Mouse (Mus musculus) thymus, adult 18-20 months (tissue): Measurements from ENCODE around the gene Marveld3.

ENCODE experiments used
- DNase-seq, 2 experiments: peaks; one replicate each; pipeline ENCODE4 v3.0.0; 2022; ENCODE audit warnings: mixed read lengths in 2 of 2

Marveld3 gene

GRCm38 (mm10) chr8:109963421-109963820, 1.4 kb upstream of the Marveld3 start:
- no peak for DNase-seq

GRCm38 (mm10) chr8:109962896-109963295, 893 bp upstream of the Marveld3 start:
- DNase-seq = no peak

GRCm38 (mm10) chr8:109959112-109959511, 2.9 kb downstream of the Marveld3 start:
- no peak for DNase-seq

- no peak for DNase-seq
Measured at GRCm38 (mm10) chr8:109958036-109958655, 3.9 kb downstream of the Marveld3 start.

GRCm38 (mm10) chr8:109957167-109958028, 4.6 kb downstream of the Marveld3 start:
- no peak for DNase-seq

- no peak for DNase-seq
Measured at GRCm38 (mm10) chr8:109954486-109954948, 7.5 kb downstream of the Marveld3 start.

- DNase-seq = no peak
Measured at GRCm38 (mm10) chr8:109952171-109952570, 9.8 kb downstream of the Marveld3 start.

GRCm38 (mm10) chr8:109948285-109948564, 13.8 kb downstream of the Marveld3 start:
- DNase-seq = no peak

GRCm38 (mm10) chr8:109947447-109948284, 14.3 kb downstream of the Marveld3 start:
- DNase-seq = no peak

GRCm38 (mm10) chr8:109946272-109946671, 15.7 kb downstream of the Marveld3 start:
- DNase-seq = no peak

- no peak for DNase-seq
Measured at GRCm38 (mm10) chr8:109945694-109946093, 16.3 kb downstream of the Marveld3 start.

GRCm38 (mm10) chr8:109945153-109945632, 16.8 kb downstream of the Marveld3 start:
- no peak for DNase-seq

GRCm38 (mm10) chr8:109941606-109942360, 20.2 kb downstream of the Marveld3 start:
- no peak for DNase-seq

GRCm38 (mm10) chr8:109920406-109921390, 41.3 kb downstream of the Marveld3 start:
- DNase-seq = no peak

- DNase-seq = peak in 1 of 2 experiments; percentile 6
Measured at GRCm38 (mm10) chr8:109917277-109917676, 44.7 kb downstream of the Marveld3 start.

- DNase-seq = no peak
Measured at GRCm38 (mm10) chr8:109907376-109907775, 54.6 kb downstream of the Marveld3 start.

GRCm38 (mm10) chr8:109906907-109907306, 55.1 kb downstream of the Marveld3 start:
- DNase-seq = no peak

GRCm38 (mm10) chr8:109904928-109905668, 56.9 kb downstream of the Marveld3 start:
- no peak for DNase-seq

- no peak for DNase-seq
Measured at GRCm38 (mm10) chr8:109903909-109904469, 58.0 kb downstream of the Marveld3 start.

GRCm38 (mm10) chr8:109902379-109902778, 59.6 kb downstream of the Marveld3 start:
- no peak for DNase-seq
